22 mouse cellular contexts compared by ENCODE assay signal in genomic region chr17:10467102-10467501, GRCm38 (mm10).
"Had no signal": no experiment of that assay in that cellular context is flagged by ENCODE, and none has a peak within 500 bp of the region (broad histone marks: within the 10 kb centered on the region; RNA-seq: fewer than 3 reads in every experiment).

No protein-coding gene starts in this region.

- H3K36me3 ChIP-seq: hindbrain, embryonic 13.5 days; hindbrain, embryonic 15.5 days; intestine, embryonic 15.5 days; limb, embryonic 10.5 days; limb, embryonic 12.5 days; liver, embryonic 13.5 days; liver, embryonic 15.5 days had no signal

- H3K4me3 ChIP-seq: hindbrain, embryonic 13.5 days; hindbrain, embryonic 15.5 days; intestine, embryonic 15.5 days; layer of hippocampus, adult 2 months; left cerebral cortex, adult 2 months; limb, embryonic 10.5 days; limb, embryonic 12.5 days; liver, embryonic 13.5 days; liver, embryonic 15.5 days had no signal

- H3K9me3 ChIP-seq: hindbrain, embryonic 13.5 days; hindbrain, embryonic 15.5 days; intestine, embryonic 15.5 days; limb, embryonic 10.5 days; limb, embryonic 12.5 days; liver, embryonic 13.5 days; liver, embryonic 15.5 days had no signal

- H3K27ac ChIP-seq: hindbrain, embryonic 13.5 days; hindbrain, embryonic 15.5 days; hindbrain, postnatal 0 days; intestine, embryonic 15.5 days; layer of hippocampus, adult 2 months; left cerebral cortex, adult 2 months; limb, embryonic 10.5 days; limb, embryonic 12.5 days; liver, embryonic 13.5 days; liver, embryonic 15.5 days had no signal

- H3K9ac ChIP-seq: hindbrain, embryonic 13.5 days; hindbrain, embryonic 15.5 days; intestine, embryonic 15.5 days; limb, embryonic 12.5 days; liver, embryonic 13.5 days; liver, embryonic 15.5 days had no signal

- DNase-seq: gastrocnemius, postnatal 14 days; gastrocnemius, postnatal 36 days; heart, adult 18-20 months; kidney, adult 18-20 months; kidney, adult 8-10 months; kidney, postnatal 10 days; kidney, postnatal 25 days; kidney, postnatal 4 days; liver; liver, embryonic 13.5 days had no signal

- H3K4me2 ChIP-seq: heart, embryonic 11.5 days; hindbrain, embryonic 13.5 days; hindbrain, embryonic 15.5 days; intestine, embryonic 15.5 days; limb, embryonic 12.5 days; liver, embryonic 11.5 days; liver, embryonic 13.5 days; liver, embryonic 15.5 days had no signal

- H3K27me3 ChIP-seq: hindbrain, embryonic 13.5 days; hindbrain, embryonic 15.5 days; intestine, embryonic 15.5 days; limb, embryonic 12.5 days; liver, embryonic 13.5 days; liver, embryonic 15.5 days had no signal

- ATAC-seq: hindbrain, postnatal 0 days; intestine, embryonic 15.5 days; intestine, postnatal 0 days had no signal

- H3K4me1 ChIP-seq: hindbrain, embryonic 13.5 days; hindbrain, embryonic 15.5 days; intestine, embryonic 15.5 days; limb, embryonic 10.5 days; limb, embryonic 12.5 days; liver, embryonic 13.5 days; liver, embryonic 15.5 days had no signal
